Mouse (Mus musculus) hindbrain, embryonic 16.5 days (tissue): ENCODE measurements around the gene Trnau1ap. TPM values are rescaled to one million over a fixed set of nuclear protein-coding genes. Genes with fewer than 3 reads are reported as not detected.

Experiments used
- ATAC-seq: fragments of 200-750 bp; cut with Nextera tagmentation; 2 replicates; pipeline ENCODE4 v1.8.0; 2017; ENCODE audit warnings: moderate TSS enrichment, moderate library complexity
- H3K27ac ChIP-seq: fragments of 300-500 bp; sonication (generic); 2 replicates; pipeline ENCODE4 v1.5.1; 2014; ENCODE audit warnings: low read depth, mild to moderate bottlenecking, control low read depth, low read length, moderate library complexity
- H3K27me3 ChIP-seq: fragments of 300-500 bp; sonication (generic); replicated peaks from 2 replicates; pipeline ENCODE4 v1.6.1; 2014; ENCODE audit warnings: low read length; ENCODE audit not compliant: control insufficient read depth, insufficient read depth
- H3K36me3 ChIP-seq: fragments of 300-500 bp; sonication (generic); 2 replicates; pipeline ENCODE4 v1.6.1; 2014; ENCODE audit warnings: mild to moderate bottlenecking, low read length, moderate library complexity, mixed read lengths; ENCODE audit not compliant: control insufficient read depth, insufficient read depth
- H3K4me1 ChIP-seq: fragments of 300-500 bp; sonication (generic); 2 replicates; pipeline ENCODE4 v1.6.1; 2014; ENCODE audit warnings: low read depth, low read length; ENCODE audit not compliant: control insufficient read depth, insufficient read depth
- H3K4me2 ChIP-seq: fragments of 300-500 bp; sonication (generic); 2 replicates; pipeline ENCODE4 v1.6.1; 2014; ENCODE audit warnings: mild to moderate bottlenecking, low read length, control low read depth, moderate library complexity
- H3K4me3 ChIP-seq: fragments of 300-500 bp; sonication (generic); 2 replicates; pipeline ENCODE4 v1.5.1; 2014; ENCODE audit warnings: mild to moderate bottlenecking, low read length, control low read depth, moderate library complexity
- H3K9ac ChIP-seq: fragments of 300-500 bp; sonication (generic); 2 replicates; pipeline ENCODE4 v1.6.1; 2014; ENCODE audit warnings: low read depth, mild to moderate bottlenecking, control low read depth, low read length, moderate library complexity
- H3K9me3 ChIP-seq: fragments of 300-500 bp; sonication (generic); 2 replicates; pipeline ENCODE4 v1.6.1; 2014; ENCODE audit warnings: mild to moderate bottlenecking, low read length, moderate library complexity; ENCODE audit not compliant: control insufficient read depth
- WGBS: fragments of 180-500 bp; shearing (Covaris S2); extraction: QIAGEN DNeasy Blood & Tissue Kit; methylation state at CpG from one replicate; pipeline ENCODE4 v1.1.7; 2014; 5-methylcytosine and 5-hydroxymethylcytosine counted together
- polyA plus RNA-seq: library from polyadenylated mRNA; unstranded; fragments of >200 nt; fragmentation: Nextera tagmentation; extraction: Ambion mirVana; gene quantifications from 2 replicates; pipeline ENCODE4 v1.2.1, GENCODE M21; 2015

Trnau1ap gene
- polyA plus RNA-seq, 1 experiment from 2014 or later = 75.2 TPM

DNA sequence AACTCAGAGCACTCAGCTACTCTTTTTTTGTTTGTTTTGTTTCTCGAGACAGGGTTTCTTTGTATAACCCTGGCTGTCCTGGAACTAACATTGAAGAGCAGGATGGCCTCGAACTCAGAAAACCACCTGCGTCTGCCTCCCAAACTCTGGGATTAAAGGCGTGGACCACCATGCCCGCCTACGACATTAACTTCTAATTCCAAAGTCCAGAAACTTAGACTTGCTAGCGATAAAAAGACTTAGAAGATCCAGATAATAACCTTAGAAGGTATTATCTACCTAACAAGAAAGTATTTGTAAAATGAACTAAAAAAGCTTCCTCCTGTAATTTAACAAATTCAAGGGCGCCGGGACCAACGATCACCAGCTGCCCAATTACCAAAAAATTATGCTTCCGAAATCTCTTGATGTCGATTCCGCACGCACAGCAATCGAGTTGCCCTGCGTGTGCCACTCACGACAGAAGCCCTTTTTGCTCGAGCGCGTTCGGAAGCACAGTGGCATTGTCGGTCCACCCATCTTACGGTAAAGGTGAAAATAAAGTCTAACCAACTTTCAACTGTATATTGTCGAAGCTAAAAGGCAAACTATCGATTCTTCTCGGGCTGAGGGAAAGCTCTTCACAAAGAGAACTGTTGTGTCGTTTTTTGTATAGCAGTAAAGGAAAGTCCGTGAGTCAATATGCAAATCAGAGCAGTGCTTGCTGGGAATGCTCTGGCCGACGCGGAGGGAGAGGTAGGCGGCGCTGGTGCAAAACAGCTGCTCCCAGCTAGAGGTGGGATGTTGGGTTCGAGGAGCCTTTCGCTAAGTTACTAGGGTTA lies 59.4 kb downstream of the Trnau1ap start:
- Histone ChIP-seq H3K4me2 (peak overlapping the region; percentile 73), H3K27me3 (no peaks in the 10 kb centered on the region), H3K9me3 (no peaks in the 10 kb centered on the region), H3K9ac (peak overlapping the region; percentile 62), H3K27ac (peak overlapping the region; percentile 95), H3K4me1 (peaks cover 8% of the 10 kb centered on the region), H3K4me3 (peak overlapping the region; percentile 37), H3K36me3 (no peaks in the 10 kb centered on the region)
- WGBS = under 1% methylated on average over 35 of the region's 35 CpGs
- peak; percentile 77 for ATAC-seq

DNA sequence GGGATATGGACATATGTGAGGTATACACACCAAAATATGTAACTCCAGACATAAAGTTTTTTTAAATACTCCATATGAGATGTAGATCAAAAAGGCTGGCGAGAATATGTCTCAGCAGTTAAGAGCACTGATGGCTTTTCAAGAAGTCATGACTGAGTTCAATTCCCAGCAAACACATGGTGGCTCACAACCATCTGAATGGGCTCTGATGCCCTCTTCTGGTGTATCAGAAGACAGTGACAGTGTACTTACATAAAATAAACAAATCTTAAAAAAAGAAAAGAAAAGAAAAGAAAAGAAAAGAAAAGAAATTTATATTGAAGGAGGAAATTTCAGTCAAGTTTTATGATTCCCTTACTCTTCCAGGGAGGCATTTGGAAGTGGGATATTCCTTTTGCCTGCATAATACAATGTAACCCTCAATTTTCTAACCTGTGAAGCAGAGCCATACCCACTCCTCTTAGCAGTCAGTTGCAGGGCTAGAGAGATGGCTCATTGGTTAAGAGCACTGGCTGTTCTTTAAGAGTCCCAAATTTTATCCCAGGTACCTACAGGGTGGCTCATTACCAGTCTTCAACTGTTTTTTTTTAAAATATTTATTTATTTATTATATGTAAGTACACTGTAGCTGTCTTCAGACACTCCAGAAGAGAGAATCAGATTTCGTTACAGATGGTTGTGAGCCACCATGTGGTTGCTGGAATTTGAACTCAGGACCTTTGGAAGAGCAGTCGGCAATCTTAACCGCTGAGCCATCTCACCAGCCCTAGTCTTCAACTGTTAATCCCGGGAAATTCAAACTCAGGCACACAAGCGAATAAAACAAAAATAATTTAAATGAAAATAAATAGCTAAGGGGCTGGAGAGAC lies 60.2 kb downstream of the Trnau1ap start:
- WGBS = 11% methylated on average over 6 of the region's 6 CpGs
- Histone ChIP-seq H3K9me3 (no peaks in the 10 kb centered on the region), H3K4me2 (peak overlapping the region; percentile 73; the same call in 1 of the 2 replicates)

GRCm38 (mm10) chr4:132266835-132267349 lies 62.4 kb downstream of the Trnau1ap start:
- ATAC-seq = no peak
- no peaks in the 10 kb centered on the region for H3K36me3 ChIP-seq
- H3K4me2 ChIP-seq = no peak overlapping the region
- no peak overlapping the region for H3K4me3 ChIP-seq
- peaks cover 8% of the 10 kb centered on the region; the same call in 1 of the 2 replicates for H3K4me1 ChIP-seq
- no peak overlapping the region for H3K27ac ChIP-seq
- H3K9me3 ChIP-seq = no peaks in the 10 kb centered on the region
- no peak overlapping the region for H3K9ac ChIP-seq
- no peaks in the 10 kb centered on the region for H3K27me3 ChIP-seq
- WGBS = 75% methylated on average over 3 of the region's 3 CpGs

More for the DNA sequence above, 60.2 kb downstream of the Trnau1ap start:
- H3K36me3 ChIP-seq = no peaks in the 10 kb centered on the region
- peak overlapping the region; percentile 95 for H3K27ac ChIP-seq
- no peaks in the 10 kb centered on the region for H3K27me3 ChIP-seq
- H3K4me3 ChIP-seq = no peak overlapping the region
- peaks cover 8% of the 10 kb centered on the region for H3K4me1 ChIP-seq
- ATAC-seq = no peak
- no peak overlapping the region for H3K9ac ChIP-seq

GRCm38 (mm10) chr4:132263313-132263712 lies 66.0 kb downstream of the Trnau1ap start:
- ATAC-seq = no peak
- WGBS = 98% methylated on average over 7 of the region's 7 CpGs
- Histone ChIP-seq H3K36me3 (no peaks in the 10 kb centered on the region), H3K4me2 (no peak overlapping the region), H3K9ac (no peak overlapping the region), H3K27ac (no peak overlapping the region), H3K4me1 (peaks cover 18% of the 10 kb centered on the region), H3K27me3 (no peaks in the 10 kb centered on the region), H3K9me3 (no peaks in the 10 kb centered on the region), H3K4me3 (no peak overlapping the region)

DNA sequence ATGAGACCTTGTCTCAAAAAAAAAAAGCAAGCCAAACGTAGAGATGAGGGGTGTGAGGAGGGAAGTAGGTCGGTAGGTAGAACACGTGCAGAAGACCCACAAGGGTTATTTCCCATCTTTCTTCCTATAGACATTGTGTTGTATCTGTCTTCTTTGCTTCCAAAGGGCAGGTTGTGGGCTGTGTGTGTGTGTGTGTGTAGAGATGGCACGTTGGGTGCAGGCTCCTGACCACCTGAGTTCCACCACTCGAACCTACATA lies 67.1 kb downstream of the Trnau1ap start:
- WGBS = 86% methylated on average over 5 of the region's 5 CpGs
- Histone ChIP-seq H3K4me3 (no peak overlapping the region), H3K27ac (no peak overlapping the region; the same call in 1 of the 2 replicates), H3K9ac (no peak overlapping the region), H3K27me3 (no peaks in the 10 kb centered on the region), H3K36me3 (no peaks in the 10 kb centered on the region), H3K9me3 (no peaks in the 10 kb centered on the region), H3K4me1 (peaks cover 18% of the 10 kb centered on the region), H3K4me2 (no peak overlapping the region; the same call in 1 of the 2 replicates)
- no peak for ATAC-seq

Other genes starting within 250 kb of the Trnau1ap start
- gene Oprd1, start 185.1 kb downstream of the Trnau1ap start, polyA plus RNA-seq = 0.86 and 1.4 TPM in 2 replicates
- gene Ythdf2, start 117.2 kb downstream of the Trnau1ap start, polyA plus RNA-seq = 92.7 and 102 TPM in 2 replicates
- gene Gmeb1, start 67.9 kb downstream of the Trnau1ap start, polyA plus RNA-seq = 37.6 and 38.1 TPM in 2 replicates
- 37.5 and 40.3 TPM in 2 replicates for gene Taf12, start 55.2 kb downstream of the Trnau1ap start, polyA plus RNA-seq
- gene Rab42, start 26.2 kb downstream of the Trnau1ap start, polyA plus RNA-seq = 3.9 and 4.8 TPM in 2 replicates
- gene Rcc1, start 24.1 kb upstream of the Trnau1ap start, polyA plus RNA-seq = 31.5 and 35.2 TPM in 2 replicates
- 5.0 and 7.0 TPM in 2 replicates for gene Phactr4, start 93.0 kb upstream of the Trnau1ap start, polyA plus RNA-seq
- gene Med18, start 134.4 kb upstream of the Trnau1ap start, polyA plus RNA-seq = 14.7 and 15.2 TPM in 2 replicates
- gene Sesn2, start 181.0 kb upstream of the Trnau1ap start, polyA plus RNA-seq = 13.3 and 14.6 TPM in 2 replicates
- 1,157 and 1,329 TPM in 2 replicates for gene Atpif1, start 204.1 kb upstream of the Trnau1ap start, polyA plus RNA-seq
- gene Dnajc8, start 206.0 kb upstream of the Trnau1ap start, polyA plus RNA-seq = 130 and 138 TPM in 2 replicates
- gene Ptafr, start 234.5 kb upstream of the Trnau1ap start, polyA plus RNA-seq = 0.39 and 0.48 TPM in 2 replicates